18 mouse cellular contexts compared by ENCODE assay signal in genomic region chr17:65842669-65843381, GRCm38 (mm10). TPM values are rescaled to one million over a fixed set of nuclear protein-coding genes. Genes with fewer than 3 reads are reported as not detected.
DNase-seq lines count a peak whose midpoint lies in the region; ATAC-seq and TF ChIP-seq lines count a peak whose summit lies in the region.
"Had no signal": no experiment of that assay in that cellular context is flagged by ENCODE, and none has a peak within 500 bp of the region (broad histone marks: within the 10 kb centered on the region; RNA-seq: fewer than 3 reads in every experiment).

No protein-coding gene starts in this region.

- WGBS in hindbrain, postnatal 0 days, result 64% methylated on average over 10 of the region's 10 CpGs
- 90% methylated on average over 10 of the region's 10 CpGs for WGBS in hindbrain, embryonic 10.5 days
- 57% methylated on average over 10 of the region's 10 CpGs for WGBS in kidney, adult 2 months

- no peak for TF ChIP-seq POLR2A in kidney, adult 2 months (IDR thresholded peaks at IDR 0.05; ENCODE audit: low read depth, low read length)

- H3K27ac ChIP-seq in hindbrain, postnatal 0 days, result no peak overlapping the region; the same call in 1 of the 2 replicates
- no peak overlapping the region for H3K27ac ChIP-seq in hindbrain, embryonic 10.5 days
- H3K27ac ChIP-seq in kidney, adult 2 months (ENCODE audit: insufficient read depth, low read depth, low read length), result no peak overlapping the region
- H3K27ac ChIP-seq: forebrain, embryonic 15.5 days; heart, adult 2 months; limb, embryonic 15.5 days; neural tube, embryonic 12.5 days had no signal

- TF ChIP-seq CTCF in hindbrain, postnatal 0 days (IDR thresholded peaks at IDR 0.05; ENCODE audit: low read depth), result no peak
- TF ChIP-seq CTCF in kidney, adult 2 months (conservative IDR thresholded peaks at IDR 0.05; ENCODE audit: insufficient read depth, insufficient read length, low read depth, low read length), result no peak

- peaks cover 28% of the 10 kb centered on the region for H3K36me3 ChIP-seq in hindbrain, postnatal 0 days (ENCODE audit: insufficient read depth, low read length)
- H3K36me3 ChIP-seq in hindbrain, embryonic 10.5 days, result peaks cover 94% of the 10 kb centered on the region
- no peaks in the 10 kb centered on the region for H3K36me3 ChIP-seq in kidney, adult 2 months (ENCODE audit: control insufficient read depth, insufficient read depth, low read length)

- H3K9me3 ChIP-seq in hindbrain, postnatal 0 days (ENCODE audit: low read length), result no peaks in the 10 kb centered on the region
- no peaks in the 10 kb centered on the region for H3K9me3 ChIP-seq in hindbrain, embryonic 10.5 days
- H3K9me3 ChIP-seq: forebrain, embryonic 15.5 days; limb, embryonic 15.5 days; megakaryocyte, embryonic 14.5 days; neural tube, embryonic 12.5 days had no signal

- H3K4me1 ChIP-seq in hindbrain, postnatal 0 days (ENCODE audit: insufficient read depth, low read length), result peaks cover 3% of the 10 kb centered on the region; the same call in 1 of the 2 replicates
- H3K4me1 ChIP-seq in hindbrain, embryonic 10.5 days (replicated peaks), result no peaks in the 10 kb centered on the region
- H3K4me1 ChIP-seq in kidney, adult 2 months (ENCODE audit: control insufficient read depth, insufficient read depth, low read length), result no peaks in the 10 kb centered on the region
- H3K4me1 ChIP-seq: neural tube, embryonic 12.5 days had no signal

- no peak overlapping the region for H3K4me2 ChIP-seq in hindbrain, postnatal 0 days (ENCODE audit: low read depth, low read length)
- H3K4me2 ChIP-seq: forebrain, embryonic 15.5 days; limb, embryonic 15.5 days; neural tube, embryonic 12.5 days had no signal

- H3K4me3 ChIP-seq in hindbrain, postnatal 0 days (ENCODE audit: low read length), result no peak overlapping the region
- no peak overlapping the region for H3K4me3 ChIP-seq in hindbrain, embryonic 10.5 days
- no peak overlapping the region for H3K4me3 ChIP-seq in kidney, adult 2 months (ENCODE audit: insufficient read depth, low read depth, low read length)
- H3K4me3 ChIP-seq: erythroblast, embryonic 14.5 days; forebrain, embryonic 15.5 days; heart, adult 2 months; limb, embryonic 15.5 days; megakaryocyte, embryonic 14.5 days; neural tube, embryonic 12.5 days had no signal

- H3K9ac ChIP-seq in hindbrain, postnatal 0 days (replicated peaks; ENCODE audit: low read length), result no peak overlapping the region
- H3K9ac ChIP-seq: forebrain, embryonic 15.5 days; limb, embryonic 15.5 days; neural tube, embryonic 12.5 days had no signal

- DNase-seq in cerebellum, adult 18-20 months, result peak; percentile 30 to 36
- DNase-seq in cerebellum, adult 9-10 months, result no peak
- no peak for DNase-seq in hindbrain, postnatal 0 days (ENCODE audit: low spot score)
- DNase-seq in hindbrain, embryonic 10.5 days (ENCODE audit: low spot score), result no peak
- DNase-seq in kidney, adult 2 months, result peak; percentile 42
- peak; percentile 18 for DNase-seq in skeletal muscle tissue, adult 2 months (ENCODE audit: low read depth, low spot score)
- DNase-seq in spleen, postnatal 14 days (ENCODE audit: low spot score in 2 of 2), result no peak
- no peak for DNase-seq in layer of hippocampus, postnatal 25 days (ENCODE audit: extremely low spot score in 1 of 2, low spot score in 1 of 2)
- DNase-seq: adrenal gland, postnatal 10 days; heart, adult 2 months; lung, postnatal 10 days; thymus, postnatal 36 days had no signal

- peak; percentile 37; the same call in 1 of the 2 replicates for ATAC-seq in hindbrain, postnatal 0 days
- ATAC-seq: forebrain, embryonic 15.5 days had no signal

- no peaks in the 10 kb centered on the region for H3K27me3 ChIP-seq in hindbrain, postnatal 0 days (ENCODE audit: insufficient read depth, low read length)
- no peaks in the 10 kb centered on the region for H3K27me3 ChIP-seq in hindbrain, embryonic 10.5 days (ENCODE audit: insufficient read depth, poor library complexity, severe bottlenecking)
- no peaks in the 10 kb centered on the region for H3K27me3 ChIP-seq in kidney, adult 2 months (replicated peaks; ENCODE audit: control insufficient read depth, insufficient read depth, low read length)
- H3K27me3 ChIP-seq: CH12.LX; forebrain, embryonic 15.5 days; limb, embryonic 15.5 days; megakaryocyte, embryonic 14.5 days; neural tube, embryonic 12.5 days had no signal

RNA-seq across cellular contexts. Expression of gene Ralbp1, which starts 42.8 kb away (rescaled TPM):
- total RNA-seq in hindbrain, postnatal 0 days (2014; rRNA removed), result 34.0 and 35.9 TPM in 2 replicates
- 51.6 and 54.0 TPM in 2 replicates for polyA plus RNA-seq in hindbrain, postnatal 0 days (2015; fragmentation: Nextera tagmentation; extraction: Ambion mirVana)
- polyA plus RNA-seq in hindbrain, embryonic 10.5 days (2016; fragmentation: Nextera tagmentation; extraction: Ambion mirVana), result 46.4 and 58.3 TPM in 2 replicates
- polyA plus RNA-seq in kidney, adult 2 months (2012; rRNA removed), result 29.8 and 30.7 TPM in 2 replicates
- total RNA-seq in layer of hippocampus, postnatal 25 days (2021), result 10 to 100 TPM; 47.2 to 53.5 TPM

Comparison
In these comparisons a context has a peak if more than half of its experiments do, and no peak if none do; other contexts are left out.
1. DNase-seq: peak in cerebellum, adult 18-20 months (2 of 2), kidney, adult 2 months (single experiment) and skeletal muscle tissue, adult 2 months (single experiment); none in cerebellum, adult 9-10 months (single experiment), hindbrain, postnatal 0 days (single experiment), hindbrain, embryonic 10.5 days (single experiment), spleen, postnatal 14 days (0 of 2) and layer of hippocampus, postnatal 25 days (0 of 2).